Mouse (Mus musculus): ENCODE data around the gene Prss16.

Prss16 gene

DNA sequence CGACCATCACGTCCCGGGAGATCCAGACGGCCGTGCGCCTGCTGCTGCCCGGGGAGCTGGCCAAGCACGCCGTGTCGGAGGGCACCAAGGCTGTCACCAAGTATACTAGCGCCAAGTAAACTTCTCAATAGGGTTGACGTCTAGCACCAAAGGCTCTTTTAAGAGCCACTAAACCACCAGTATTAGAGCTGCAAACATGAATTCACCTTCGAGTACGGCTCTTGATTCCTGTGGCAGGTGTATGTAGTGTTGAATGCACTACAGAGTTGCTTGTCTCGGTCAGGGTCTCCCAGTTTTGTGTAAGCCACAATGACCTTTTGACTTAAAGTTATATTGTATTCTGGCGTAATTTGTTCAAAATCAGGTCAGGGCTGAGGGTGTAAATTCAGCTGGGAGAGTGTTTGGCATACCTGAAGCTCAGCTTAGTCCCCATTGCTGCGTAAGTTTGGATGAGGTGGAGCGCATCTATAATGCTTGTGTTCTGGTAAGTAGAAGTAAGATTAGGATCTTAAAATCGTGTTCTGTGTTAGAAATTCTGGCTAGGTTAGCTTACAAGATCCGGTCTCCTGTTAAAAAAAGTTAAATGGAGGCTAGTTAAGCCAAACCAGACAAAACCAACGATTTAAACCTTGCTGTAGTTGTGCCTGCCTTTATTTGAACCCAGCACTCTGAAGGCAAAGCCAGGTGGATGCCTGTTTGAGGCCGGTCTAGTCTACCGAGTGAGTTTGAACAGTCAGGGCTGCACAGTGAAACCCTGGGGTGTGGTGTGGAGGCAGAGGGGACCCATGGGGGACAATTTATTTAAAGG is 26.8 kb upstream of the Prss16 start:
- DNase-seq (ENCODE audit: low spot score in 2 of 2) = no peak

DNA sequence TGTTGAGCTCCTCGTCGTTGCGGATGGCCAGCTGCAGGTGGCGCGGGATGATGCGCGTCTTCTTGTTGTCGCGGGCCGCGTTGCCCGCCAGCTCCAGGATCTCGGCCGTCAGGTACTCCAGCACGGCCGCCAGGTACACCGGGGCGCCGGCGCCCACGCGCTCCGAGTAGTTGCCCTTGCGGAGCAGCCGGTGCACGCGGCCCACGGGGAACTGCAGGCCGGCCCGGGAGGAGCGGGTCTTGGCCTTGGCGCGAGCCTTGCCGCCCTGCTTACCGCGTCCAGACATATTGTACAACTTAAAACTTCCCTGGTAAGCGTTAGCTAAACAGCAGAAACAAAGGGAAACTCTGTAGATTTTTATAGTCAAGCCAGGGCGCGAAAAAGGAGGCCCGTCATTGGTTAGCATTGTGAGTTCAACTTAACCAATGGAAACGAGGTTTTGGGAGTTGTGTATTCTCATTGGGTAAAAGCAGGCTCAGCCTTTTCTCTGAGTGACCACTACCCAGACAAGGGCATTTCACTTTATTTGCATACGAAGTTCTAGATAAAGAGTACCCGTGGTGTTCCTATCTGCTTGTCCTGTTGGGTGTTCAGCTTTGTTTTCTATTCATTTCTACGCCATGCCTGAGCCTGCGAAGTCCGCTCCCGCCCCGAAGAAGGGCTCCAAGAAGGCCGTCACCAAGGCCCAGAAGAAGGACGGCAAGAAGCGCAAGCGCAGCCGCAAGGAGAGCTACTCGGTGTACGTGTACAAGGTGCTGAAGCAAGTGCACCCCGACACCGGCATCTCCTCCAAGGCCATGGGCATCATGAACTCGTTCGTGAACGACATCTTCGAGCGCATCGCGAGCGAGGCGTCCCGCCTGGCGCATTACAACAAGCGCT is 26.0 kb upstream of the Prss16 start, which contains the start of the genes Hist1h2ah and Hist1h2bk:
TSS of gene Hist1h2ah (minus strand) at position 302 of the 882 bp plus-strand sequence.
TSS of gene Hist1h2bk (plus strand) at position 604 of the 882 bp plus-strand sequence.
- peak; percentile 45 to 78 for DNase-seq (ENCODE audit: low spot score in 2 of 2)

DNA sequence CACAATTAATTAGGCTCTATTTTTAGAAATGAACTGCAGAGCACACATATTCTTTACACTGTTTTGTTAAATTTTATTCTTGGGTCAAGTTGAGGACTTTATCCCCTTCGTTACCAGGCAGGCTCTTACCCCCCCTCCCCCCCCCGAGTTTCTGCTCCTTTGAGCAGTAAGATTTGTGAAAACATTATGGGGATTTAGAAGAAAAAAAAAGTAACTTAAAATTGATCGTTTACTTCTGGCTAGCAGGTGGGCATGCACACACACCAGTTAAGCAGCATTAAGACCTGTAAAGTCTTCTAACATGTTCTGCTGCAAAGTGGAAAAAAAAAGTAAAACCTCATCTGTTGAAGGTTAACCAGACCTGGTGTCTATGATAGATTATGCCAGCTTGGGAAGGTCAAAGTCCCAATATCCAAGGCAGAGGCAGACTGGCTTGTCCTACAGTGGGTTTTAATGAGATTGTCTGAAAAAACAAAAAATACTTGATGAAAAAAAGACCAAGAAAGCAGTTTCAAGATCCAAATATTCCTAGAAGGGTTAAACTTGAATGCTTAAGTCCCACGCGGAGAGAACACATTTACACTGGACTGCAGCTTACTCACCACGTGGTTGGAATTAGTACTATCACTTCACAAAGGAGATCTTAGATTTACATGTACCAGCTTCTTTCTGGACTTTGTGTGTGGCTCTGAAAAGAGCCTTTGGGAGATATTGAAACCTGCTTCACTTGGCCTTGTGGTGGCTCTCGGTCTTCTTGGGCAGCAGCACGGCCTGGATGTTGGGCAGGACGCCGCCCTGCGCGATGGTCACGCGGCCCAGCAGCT is 25.1 kb upstream of the Prss16 start:
- no peak for DNase-seq (ENCODE audit: low spot score in 2 of 2)

DNA sequence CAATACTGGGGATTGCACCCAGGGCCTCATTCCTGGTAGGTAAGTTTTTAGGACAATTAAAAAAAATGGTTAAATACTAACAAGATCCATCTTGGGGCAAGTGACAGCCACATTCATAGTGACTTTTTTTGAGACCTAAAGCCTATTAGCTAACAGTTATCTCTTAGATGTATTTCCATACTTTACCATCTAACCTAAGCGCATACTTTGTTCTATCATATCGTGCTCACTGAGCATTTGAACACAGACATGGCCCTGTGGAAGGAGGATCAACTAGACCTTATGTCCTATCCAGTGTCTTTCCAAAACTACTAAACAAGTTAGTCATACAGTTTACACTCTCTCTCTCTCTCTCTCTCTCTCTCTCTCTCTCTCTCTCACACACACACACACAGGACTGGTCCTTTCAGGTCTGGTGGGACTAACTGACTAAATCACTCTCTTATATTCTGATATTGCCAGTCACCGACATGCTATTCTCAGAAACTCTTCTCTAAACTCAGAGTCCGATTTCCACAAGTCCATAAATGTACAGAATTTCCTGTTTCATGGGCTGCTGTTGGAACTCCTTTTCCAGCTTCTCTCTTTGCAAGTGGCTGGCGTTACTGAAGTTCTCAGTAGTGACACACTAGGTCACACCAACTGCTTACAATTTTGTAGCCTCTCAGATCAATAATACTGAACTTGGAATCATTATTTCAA is 24.4 kb upstream of the Prss16 start:
- DNase-seq (ENCODE audit: low spot score in 2 of 2) = no peak

DNA sequence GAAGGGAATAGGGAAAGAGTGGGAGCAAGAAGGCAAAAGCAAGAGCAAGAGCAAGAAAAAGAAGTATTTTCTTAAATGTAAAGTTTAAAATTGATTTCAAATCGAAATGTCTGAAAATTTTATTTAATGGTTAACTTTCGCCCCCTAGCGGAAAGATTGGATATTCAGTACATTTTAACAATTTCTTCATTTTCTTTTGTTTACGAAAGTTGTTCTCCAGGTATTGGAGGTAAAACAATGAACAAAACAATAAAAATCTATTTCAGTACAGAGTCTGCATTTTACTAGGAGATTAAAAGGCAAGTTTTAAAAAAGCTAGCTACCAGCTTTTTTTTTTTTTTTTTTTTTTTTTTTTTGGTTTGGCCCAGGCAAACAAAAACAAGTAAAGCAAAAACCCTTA is 21.0 kb upstream of the Prss16 start:
- no peak for DNase-seq (ENCODE audit: low spot score in 2 of 2)

DNA sequence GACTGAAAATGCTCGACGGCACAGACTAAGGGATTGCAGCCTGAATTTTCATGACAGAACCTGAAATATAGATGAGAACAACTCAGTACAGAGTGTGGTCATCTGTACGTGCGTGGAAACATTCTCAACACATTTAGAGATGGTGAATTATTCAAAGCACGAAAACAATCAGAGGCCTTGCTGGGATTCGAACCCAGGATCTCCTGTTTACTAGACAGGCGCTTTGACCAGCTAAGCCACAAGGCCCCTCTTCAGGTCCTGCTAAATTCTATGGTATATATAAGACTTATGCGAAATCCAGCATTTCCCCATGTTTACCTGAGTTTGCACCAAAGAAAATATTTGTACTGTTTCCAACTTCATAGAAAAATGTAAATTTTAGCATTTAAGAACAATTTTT is 20.4 kb upstream of the Prss16 start:
- DNase-seq (ENCODE audit: low spot score in 2 of 2) = no peak

DNA sequence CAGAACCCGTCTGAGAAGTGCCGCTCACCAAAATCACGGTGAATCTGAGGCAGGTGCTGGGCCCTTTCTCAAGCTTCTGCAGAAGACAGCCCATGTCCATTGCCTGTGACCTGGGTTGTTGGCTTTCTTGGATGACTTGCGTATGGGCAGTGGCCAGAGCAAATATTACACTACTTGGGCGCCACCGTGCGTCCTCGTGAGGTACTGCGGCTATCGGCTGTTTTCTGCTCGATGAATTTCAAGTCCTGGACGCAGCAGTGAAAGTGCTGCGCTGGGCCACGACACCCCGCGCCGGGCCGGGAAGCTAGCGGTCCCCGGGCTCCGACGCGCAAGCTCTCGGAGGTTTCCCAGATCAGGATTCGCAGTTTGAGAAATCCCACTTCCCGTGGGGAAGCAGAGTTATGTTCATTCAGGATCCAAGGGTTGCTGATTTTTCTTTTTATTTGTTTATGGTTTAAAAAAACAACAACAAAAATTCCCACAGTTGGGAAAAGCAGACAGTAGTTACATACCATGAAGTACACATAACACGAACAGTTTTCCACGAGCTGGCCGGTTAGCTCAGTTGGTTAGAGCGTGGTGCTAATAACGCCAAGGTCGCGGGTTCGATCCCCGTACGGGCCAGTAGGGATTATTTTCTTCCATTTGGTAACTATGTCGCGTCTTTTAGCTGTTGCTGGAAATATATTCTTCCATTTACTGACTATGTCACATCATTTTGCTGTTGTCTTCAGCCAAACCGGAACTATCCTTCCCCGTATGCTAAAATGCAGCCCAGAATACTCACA is 19.3 kb upstream of the Prss16 start:
- peak; percentile 98 for DNase-seq (ENCODE audit: low spot score in 2 of 2)

DNA sequence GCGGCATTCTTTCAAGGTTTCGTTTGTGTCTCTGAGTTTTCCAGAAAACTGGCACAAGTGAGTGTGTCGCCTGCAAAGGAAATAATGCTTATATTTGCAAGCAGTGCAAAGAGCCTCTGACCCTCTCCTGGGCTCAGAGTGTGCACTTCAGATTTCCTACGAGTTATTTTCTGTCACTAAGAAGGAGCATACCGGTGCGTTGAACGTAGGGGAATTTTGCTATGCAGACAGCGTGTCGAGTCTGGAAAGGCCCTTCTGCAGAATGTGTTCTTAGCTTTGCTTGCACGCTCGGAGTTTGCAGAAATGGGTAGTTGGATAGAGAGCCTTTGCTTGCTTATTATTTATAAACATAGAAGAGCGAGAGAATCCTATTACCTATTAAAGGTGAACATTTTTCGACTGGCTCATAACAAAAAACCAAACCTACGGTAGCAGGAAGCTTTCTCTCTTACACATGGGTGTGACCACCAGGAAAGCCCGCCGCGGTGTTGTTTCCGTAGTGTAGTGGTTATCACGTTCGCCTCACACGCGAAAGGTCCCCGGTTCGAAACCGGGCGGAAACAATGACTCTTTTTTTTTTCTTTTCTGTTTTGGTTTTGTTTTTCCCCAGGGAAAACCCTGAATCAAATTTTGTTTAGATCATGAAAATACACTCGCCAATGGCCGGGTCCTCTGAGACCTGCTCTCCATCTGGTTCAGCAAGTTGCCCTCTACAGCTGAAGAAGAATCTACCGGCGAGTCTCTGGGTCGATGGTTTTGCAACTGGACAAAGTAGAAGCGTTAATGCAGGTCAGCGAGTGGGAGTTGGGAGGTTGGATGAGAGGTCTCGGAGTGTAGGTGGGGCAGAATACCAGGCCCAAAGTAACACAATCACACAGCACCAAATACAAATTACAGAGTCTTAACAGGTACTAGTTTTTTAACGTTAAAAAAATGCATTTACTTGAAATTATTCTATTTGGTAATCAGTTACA is 16.8 kb upstream of the Prss16 start:
- peak; percentile 80 to 89 for DNase-seq (ENCODE audit: low spot score in 2 of 2)

DNA sequence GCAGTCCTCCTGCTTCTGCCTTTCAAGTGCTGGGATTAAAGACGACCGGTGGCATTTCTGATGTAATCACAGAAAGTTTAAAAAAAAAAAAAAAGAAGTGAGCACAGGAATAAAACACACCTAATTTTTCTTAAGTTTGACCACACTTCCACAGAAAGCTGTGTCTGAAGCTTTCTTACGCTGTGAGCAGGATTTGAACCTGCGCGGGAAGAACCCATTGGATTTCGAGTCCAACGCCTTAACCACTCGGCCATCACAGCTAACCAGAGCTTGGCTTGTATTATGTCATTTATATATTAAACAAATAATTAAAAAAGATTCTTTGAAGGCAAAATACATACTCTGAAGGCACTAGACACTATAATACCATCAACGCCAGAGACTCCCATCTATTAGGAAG is 12.7 kb upstream of the Prss16 start:
- DNase-seq (ENCODE audit: low spot score in 2 of 2) = peak in 1 of 2 experiments; percentile 77

DNA sequence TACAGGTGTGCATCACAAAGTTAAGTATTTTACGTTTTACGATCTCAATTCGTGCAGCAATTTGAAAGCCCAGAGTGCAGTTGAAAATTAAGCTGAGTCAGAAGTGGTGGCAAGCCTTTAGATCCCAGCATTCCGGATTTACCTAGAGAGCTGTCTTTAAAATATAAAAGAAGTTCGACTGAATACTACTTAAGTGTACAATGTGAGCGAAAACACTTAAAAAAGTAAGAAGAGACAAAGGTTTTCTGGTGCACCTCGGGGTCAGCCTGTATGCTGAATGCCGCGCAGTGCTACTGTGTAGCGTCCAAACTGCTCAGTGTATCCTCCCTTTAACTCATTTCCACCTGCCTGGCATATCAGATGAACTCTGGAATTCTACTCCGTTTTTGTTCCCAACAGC is 12.0 kb upstream of the Prss16 start:
- DNase-seq (ENCODE audit: low spot score in 2 of 2) = no peak

DNA sequence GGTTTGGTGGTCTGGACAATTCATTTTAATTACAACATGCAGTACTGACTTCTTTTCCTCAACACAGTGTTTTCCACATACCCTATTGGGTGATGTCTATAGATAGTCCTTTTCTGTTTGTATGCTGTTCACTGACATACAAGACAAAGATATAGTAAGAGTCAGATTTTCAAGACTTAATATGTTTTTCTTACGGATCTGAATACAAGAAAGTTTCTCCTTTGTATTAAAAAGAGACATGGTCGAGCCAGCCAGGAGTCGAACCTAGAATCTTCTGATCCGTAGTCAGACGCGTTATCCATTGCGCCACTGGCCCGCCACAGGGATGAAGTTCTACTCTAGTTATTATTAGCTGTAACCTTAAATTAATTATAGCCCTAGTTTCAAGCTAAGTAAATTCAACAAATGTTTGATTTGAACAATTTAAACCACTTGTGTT is 11.4 kb upstream of the Prss16 start:
- peak in 1 of 2 experiments; percentile 67 for DNase-seq (ENCODE audit: low spot score in 2 of 2)

DNA sequence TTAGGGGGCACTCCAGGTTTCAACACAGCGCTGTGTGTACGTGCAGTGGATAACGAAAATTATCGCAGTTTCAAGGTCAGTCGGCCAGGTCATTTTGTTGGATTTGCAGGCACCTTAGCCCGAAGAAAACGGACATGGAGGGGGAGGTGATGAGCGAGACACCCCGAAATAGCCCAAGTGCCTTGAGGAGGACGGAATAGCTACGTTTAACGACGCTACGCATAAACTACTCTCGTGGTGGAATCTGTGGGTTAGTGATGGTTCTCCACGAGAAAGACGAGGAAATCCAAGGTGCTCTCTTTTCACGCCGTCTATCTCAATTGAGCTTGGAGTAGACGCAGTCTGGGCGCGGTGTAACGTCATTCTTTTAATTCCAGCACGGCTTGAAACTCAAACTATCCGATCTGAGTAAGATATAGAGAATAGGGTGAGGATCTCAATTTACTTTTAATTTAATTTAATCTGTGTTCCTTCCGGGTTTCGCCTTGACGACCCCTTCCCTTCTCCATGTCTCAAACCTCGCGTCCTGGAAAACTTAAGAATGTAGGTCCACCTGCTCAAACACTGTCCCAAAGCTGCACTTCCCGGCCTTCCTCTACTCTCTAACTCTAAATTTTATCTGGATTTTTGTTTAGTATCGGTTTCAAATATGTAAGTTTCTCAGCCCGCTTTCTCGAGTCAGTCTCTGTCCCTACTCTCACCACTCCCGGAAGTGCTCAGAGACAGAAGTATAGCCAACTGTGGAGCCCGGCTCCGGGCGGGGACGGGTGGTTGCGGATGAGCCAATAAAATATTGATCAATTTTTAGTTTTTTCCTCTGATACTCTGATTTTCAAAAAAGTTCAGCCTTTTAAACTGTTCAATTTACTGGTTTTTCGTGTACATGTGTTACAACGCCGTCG is 10.6 kb upstream of the Prss16 start:
- DNase-seq (ENCODE audit: low spot score in 2 of 2) = no peak

DNA sequence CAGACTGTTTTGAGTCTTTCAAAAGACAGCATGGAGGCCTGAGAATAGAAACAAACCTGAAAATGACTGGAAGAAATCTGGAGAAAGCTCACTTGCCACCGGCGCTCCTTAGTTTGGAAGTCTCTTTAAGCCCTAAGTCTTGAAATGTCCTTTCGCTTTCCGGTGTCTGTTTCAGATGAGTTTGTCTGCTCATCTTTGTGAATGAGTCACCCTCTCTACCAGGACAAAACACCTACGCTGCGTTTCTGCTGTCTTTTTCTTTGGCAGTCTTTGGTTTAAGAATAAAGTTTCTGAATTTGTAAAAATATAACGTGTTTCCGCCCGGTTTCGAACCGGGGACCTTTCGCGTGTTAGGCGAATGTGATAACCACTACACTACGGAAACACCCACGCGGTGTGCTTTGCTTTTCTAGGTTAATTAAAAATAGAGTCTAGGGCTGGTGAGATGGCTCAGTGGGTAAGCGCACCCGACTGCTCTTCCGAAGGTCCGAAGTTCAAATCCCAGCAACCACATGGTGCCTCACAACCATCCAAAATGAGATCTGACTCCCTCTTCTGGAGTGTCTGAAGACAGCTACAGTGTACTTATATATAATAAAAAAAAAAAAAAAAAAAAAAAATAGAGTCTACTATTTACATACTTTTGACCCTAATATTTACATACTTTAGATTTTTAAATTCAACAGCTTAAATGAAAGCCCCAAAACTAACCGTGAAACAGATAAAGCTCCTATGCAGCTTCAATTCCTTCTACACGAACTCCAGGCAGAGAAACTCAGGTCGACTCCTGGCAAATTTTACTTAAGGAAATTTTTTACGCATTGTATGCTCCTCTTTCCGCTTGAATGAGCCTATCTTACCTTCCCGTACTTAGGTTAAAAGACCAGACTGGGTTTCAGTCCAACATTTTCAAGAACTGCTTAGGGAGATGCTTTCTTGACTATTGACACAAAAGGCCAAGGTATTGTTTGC is 6.2 kb upstream of the Prss16 start:
- DNase-seq (ENCODE audit: low spot score in 2 of 2) = peak in 1 of 2 experiments; percentile 62

DNA sequence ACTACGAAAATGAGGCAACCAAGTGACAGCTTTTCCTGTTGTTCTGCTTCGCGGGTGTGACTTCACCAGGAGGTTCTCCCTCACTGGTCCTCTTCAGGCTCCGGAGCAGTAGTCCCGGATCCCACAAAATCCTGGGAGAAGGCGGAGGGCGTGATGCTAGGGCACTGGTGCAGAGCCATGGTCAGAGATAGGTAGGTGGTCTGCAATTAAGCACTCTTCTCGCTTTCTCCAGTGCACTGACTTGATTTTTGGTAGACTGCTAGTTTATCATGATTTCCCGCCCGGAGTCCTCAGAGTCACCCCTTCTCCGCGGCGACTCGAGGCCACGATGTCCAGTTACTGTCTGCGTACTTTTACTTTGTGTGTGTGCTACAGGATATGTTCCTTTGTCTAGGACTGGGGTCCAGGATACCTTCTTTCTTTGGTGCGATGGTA is 4.9 kb upstream of the Prss16 start:
- DNase-seq (ENCODE audit: low spot score in 2 of 2) = no peak

DNA sequence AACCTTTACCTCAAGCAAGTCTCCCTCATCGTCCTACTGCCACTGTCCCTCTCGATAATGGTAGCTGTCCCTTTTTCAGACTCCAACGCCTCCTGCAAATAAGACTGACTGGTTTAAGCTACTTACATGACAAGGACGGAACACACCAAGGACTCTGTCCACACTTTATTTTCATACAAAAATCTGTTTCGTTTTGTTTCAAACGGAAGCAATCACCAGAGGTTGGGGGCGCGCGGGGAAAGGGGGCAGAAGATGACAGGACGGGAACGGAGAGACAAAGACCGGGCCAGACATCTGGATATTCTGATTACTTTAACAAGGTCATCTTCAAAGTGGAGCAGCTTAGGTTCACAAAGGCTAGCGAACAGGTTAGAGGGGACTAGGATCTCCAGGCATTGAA is 4.2 kb upstream of the Prss16 start:
- DNase-seq (ENCODE audit: low spot score in 2 of 2) = no peak

DNA sequence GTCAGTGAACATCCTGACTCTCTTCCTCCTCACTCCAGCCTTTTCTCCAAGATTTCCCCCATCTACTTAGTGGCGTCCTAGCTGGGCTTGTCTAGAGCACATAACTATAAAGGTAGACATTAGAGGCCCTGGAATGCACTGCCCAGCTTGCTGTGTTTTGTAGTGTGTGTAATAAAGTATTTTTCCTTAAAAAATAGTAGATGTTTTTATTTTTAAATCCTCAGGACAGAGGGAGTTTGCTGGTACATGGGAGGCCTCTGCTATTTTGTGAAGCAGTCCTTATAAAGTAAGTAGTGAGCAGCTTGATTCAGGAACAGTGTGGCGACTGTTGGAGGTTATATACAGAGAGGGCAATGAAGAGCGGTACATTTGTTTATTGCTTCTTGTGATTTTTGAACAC is 835 bp downstream of the Prss16 start:
- DNase-seq (ENCODE audit: low spot score in 2 of 2) = no peak

DNA sequence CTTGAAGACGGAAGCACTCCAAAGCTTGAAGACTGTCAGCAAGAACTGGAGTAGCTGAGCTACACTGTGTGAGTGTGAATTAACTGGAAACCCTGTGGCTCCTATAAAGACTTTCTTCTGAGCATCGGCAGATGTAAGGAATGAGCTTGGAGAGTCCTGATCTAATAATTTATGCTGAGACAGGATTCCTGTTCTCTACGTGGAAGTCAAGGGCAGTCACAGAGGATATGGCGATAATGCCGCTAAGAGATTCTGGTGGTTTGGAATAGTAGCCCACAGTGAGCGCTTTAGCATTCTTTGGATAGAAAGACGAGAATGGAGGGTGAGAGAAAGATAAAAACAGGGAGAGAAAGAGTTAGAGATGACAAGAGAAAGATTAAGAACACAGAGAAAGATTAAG is 1.7 kb downstream of the Prss16 start:
- no peak for DNase-seq (ENCODE audit: low spot score in 2 of 2)

Measured in cerebellum, postnatal 4 days (tissue).